Mouse (Mus musculus): ENCODE measurements at regions not wholly inside any gene's neighbourhood (a gene's known extent, or its start where the extent isn't known, plus 50 kb on each side); places are given as distances from the start of the nearest gene placed in this dataset.

DNA sequence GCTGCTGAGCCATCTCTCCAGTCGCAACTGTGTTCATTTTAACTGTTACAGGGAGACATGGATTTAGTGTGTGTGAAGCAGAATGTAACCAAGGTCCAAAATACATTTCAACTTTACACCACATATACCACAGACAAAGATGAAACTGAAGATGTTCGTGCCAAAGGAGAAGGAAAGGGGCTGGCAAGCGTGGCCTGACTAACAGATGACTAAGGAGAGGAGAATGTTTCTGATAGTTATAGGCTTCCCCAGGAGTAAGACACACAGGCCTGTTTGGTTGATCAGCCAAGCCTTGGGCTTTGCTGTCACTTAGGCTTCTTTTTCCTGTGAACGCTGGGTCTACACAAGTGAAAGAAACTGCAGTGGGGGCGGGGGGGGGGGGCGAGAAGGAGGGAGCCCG is 189.8 kb downstream of the Btg1 start:
- Histone ChIP-seq H3K4me3 (no peak overlapping the region), H3K9ac (replicated peaks) (no peak overlapping the region), H3K9me3 (no peaks in the 10 kb centered on the region), H3K27me3 (no peaks in the 10 kb centered on the region), H3K4me1 (no peaks in the 10 kb centered on the region), H3K27ac (replicated peaks) (no peak overlapping the region), H3K4me2 (replicated peaks) (no peak overlapping the region), H3K36me3 (no peaks in the 10 kb centered on the region)
- WGBS = 64% methylated on average over 7 of the region's 7 CpGs
- ATAC-seq (replicated peaks) = no peak

DNA sequence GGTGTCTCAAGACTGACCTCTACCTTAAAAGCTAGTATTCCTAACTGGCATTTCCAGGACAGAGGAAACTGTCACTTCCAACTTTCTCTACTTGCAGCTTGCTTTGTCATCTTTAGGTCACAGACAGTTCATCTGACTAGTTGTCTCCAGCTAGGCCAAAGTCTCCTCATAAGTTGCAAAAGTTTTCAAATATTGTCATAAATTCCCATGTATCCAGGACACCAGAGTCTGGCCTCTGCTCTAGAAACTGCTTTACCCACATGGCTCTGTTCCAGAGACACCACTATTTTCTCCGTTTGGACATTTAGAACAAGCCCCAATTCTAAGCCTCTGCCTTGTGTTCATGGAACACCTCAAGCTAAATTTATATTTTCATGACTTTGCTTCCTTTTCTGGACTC is 205.0 kb downstream of the Btg1 start:
- H3K4me1 ChIP-seq = peaks cover 7% of the 10 kb centered on the region; the same call in 1 of the 2 replicates
- no peak overlapping the region for H3K4me2 ChIP-seq (replicated peaks)
- ATAC-seq (replicated peaks) = no peak
- no peak overlapping the region for H3K9ac ChIP-seq (replicated peaks)
- H3K4me3 ChIP-seq = no peak overlapping the region
- 83% methylated on average over 1 of the region's 1 CpGs for WGBS
- H3K9me3 ChIP-seq = no peaks in the 10 kb centered on the region
- no peaks in the 10 kb centered on the region for H3K27me3 ChIP-seq
- H3K27ac ChIP-seq (replicated peaks) = no peak overlapping the region
- H3K36me3 ChIP-seq = no peaks in the 10 kb centered on the region

DNA sequence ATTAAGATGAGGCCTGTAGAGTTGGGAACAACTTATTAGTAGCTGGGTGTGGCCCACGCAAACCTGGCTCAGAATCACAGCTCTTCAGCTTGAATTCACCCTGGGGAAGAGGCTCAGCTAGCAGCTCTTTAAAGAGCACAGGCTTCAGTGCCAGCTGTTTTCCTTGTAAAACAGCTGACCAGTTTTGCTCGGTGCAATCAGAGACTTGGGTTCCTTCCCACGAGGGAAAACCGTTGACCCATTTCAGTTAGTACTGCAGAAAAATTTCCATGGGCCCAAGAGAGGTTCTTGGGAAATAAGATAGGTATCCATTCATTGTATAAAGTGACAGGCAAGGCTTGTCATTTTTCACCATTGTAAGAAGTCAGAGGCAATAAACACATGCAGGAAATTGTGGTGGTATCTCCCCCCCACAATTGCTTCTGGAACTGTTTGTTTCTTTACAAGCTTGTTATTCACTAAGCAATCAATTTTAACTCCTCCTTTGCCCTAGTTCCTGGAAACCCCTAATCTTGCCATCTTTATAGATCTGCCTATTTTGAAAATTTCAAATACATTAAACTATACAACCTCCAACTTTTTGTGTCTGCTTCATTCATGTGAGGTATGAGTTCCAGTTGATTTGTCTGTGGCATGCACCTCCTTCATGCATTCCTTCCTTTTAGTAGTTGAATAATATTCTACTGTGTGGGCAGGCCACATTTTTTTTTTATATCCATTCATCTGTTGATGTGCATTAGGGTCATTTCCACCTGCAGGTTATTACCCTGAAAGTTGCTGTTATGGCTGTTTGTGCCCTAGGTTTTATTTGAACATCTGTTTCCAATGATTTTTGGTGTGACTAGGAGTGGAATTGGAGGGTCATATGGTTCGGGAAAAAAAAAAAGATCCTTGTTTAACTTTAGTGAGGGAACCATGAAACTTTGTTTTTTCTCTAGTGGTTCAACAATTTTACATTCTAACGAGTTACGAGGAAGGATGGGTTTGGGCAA is 205.8 kb downstream of the Btg1 start:
- WGBS = 82% methylated on average over 7 of the region's 7 CpGs
- no peak overlapping the region for H3K27ac ChIP-seq (replicated peaks)

DNA sequence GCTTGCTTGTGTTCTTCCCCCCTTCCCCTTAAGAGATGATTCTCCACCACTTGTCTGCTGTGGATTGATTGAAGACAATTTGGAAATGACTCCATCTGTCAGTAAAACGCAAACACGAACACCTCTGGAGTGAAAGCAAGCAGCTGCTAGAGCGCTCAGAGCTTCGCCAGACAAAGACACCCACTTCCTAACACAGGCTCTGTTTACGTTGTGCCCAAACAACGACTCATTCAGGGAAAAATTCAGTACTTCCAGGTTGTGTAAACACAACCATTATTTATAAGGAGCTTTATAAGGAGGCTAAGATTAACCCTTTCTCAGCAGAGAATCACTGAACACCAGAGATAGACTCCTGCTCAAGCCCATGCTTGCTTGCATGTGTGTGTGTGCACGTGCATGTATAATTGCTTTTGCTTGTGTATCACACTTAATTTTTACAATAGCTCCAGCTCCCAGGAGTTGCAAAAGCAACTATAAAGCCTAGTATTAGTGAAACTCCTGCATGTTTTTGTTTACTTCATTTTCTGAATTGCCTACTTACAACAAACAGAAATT is 209.5 kb downstream of the Btg1 start:
- H3K27ac ChIP-seq (replicated peaks) = no peak overlapping the region
- peak overlapping the region; percentile 11 for H3K4me2 ChIP-seq (replicated peaks)
- 12% methylated on average over 7 of the region's 7 CpGs for WGBS
- no peaks in the 10 kb centered on the region for H3K27me3 ChIP-seq
- no peak overlapping the region for H3K9ac ChIP-seq (replicated peaks)
- ATAC-seq (replicated peaks) = peak; percentile 61; the same call in 1 of the 2 replicates
- H3K36me3 ChIP-seq = no peaks in the 10 kb centered on the region
- peaks cover 7% of the 10 kb centered on the region; the same call in 1 of the 2 replicates for H3K4me1 ChIP-seq
- no peak overlapping the region for H3K4me3 ChIP-seq
- H3K9me3 ChIP-seq = no peaks in the 10 kb centered on the region

More for the DNA sequence above, 205.8 kb downstream of the Btg1 start:
- Histone ChIP-seq H3K36me3 (no peaks in the 10 kb centered on the region), H3K27me3 (no peaks in the 10 kb centered on the region), H3K9me3 (no peaks in the 10 kb centered on the region), H3K4me2 (replicated peaks) (no peak overlapping the region), H3K4me3 (no peak overlapping the region), H3K9ac (replicated peaks) (no peak overlapping the region), H3K4me1 (peaks cover 7% of the 10 kb centered on the region; the same call in 1 of the 2 replicates)
- no peak for ATAC-seq (replicated peaks)

DNA sequence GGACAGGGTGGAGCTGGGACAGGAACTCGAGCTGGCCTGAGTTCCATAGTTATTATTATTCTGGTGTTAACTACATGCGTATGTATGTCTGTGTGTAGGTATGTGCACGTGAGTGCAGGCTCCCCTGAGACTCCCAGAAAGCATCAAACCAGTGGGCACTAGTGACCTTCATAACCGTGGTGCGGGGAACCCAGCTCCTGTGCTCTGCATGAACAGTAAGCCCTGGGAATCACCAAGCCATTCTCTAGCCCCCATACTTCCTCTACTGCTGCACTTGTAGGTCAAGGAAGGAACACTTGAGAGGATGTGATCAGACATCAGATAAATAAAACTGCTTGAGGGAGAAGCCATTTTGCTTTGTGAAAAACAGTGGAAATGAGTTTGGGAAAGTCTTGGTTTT is 211.2 kb downstream of the Btg1 start:
- Histone ChIP-seq H3K27ac (replicated peaks) (no peak overlapping the region), H3K4me3 (no peak overlapping the region), H3K4me1 (peaks cover 7% of the 10 kb centered on the region; the same call in 1 of the 2 replicates), H3K27me3 (no peaks in the 10 kb centered on the region), H3K9me3 (no peaks in the 10 kb centered on the region), H3K36me3 (no peaks in the 10 kb centered on the region), H3K9ac (replicated peaks) (no peak overlapping the region), H3K4me2 (replicated peaks) (no peak overlapping the region)
- ATAC-seq (replicated peaks) = no peak
- 86% methylated on average over 5 of the region's 5 CpGs for WGBS

DNA sequence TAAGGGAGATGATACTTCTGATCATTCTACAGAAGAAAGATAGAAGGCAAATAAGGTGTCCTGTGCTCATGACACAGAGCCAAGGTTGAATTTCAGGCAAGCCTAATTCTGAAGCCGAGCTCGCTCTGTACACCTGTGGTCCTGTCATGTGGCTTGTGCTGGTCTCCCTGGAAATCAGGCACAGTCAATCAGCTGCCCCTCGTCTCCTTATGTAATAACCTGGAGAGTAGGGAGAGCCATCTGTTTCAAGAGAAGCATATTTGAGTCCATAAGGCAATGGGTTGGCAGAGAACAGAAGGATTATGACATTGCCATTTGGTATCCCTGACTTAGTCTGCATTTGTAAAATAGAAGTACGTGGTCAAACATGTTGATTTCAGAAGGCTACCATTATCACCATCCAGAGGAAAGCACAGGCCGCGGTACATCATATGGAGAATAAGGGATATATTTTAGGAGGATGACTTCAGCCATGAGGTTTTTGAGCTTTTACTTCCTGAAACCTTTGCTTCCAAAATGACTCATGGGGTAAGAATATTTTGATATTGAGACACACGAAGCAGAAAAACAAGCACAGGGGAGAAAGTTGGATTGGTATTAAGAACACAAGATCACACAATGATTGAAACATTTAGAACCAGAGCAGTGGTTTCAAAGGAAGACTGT is 211.9 kb downstream of the Btg1 start:
- H3K27me3 ChIP-seq = no peaks in the 10 kb centered on the region
- 76% methylated on average over 7 of the region's 7 CpGs for WGBS
- H3K27ac ChIP-seq (replicated peaks) = no peak overlapping the region
- H3K36me3 ChIP-seq = no peaks in the 10 kb centered on the region
- H3K4me1 ChIP-seq = peaks cover 7% of the 10 kb centered on the region; the same call in 1 of the 2 replicates
- no peaks in the 10 kb centered on the region for H3K9me3 ChIP-seq
- H3K4me2 ChIP-seq (replicated peaks) = no peak overlapping the region
- ATAC-seq (replicated peaks) = no peak
- H3K9ac ChIP-seq (replicated peaks) = no peak overlapping the region
- H3K4me3 ChIP-seq = no peak overlapping the region

DNA sequence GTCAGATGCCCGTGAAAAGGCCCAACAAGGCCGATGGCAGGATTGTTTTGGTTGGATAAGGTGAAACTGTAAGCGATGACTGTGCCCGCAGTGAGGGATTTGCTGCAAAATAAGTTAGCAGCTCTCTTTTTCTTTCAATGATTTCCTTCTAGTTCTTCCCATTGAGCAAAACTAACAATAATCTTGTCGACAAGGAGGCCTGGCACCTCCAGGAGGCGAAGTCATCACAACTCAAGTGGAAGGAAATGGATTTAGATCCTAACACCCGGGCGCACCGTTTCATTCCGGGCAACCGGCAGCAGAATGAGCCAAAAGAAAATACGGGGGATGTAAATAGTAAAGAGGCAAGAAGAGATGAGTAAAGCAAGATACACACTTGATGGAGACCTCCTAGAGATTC is 214.3 kb downstream of the Btg1 start:
- H3K4me2 ChIP-seq (replicated peaks) = no peak overlapping the region
- WGBS = 47% methylated on average over 12 of the region's 12 CpGs
- peaks cover 7% of the 10 kb centered on the region; the same call in 1 of the 2 replicates for H3K4me1 ChIP-seq

DNA sequence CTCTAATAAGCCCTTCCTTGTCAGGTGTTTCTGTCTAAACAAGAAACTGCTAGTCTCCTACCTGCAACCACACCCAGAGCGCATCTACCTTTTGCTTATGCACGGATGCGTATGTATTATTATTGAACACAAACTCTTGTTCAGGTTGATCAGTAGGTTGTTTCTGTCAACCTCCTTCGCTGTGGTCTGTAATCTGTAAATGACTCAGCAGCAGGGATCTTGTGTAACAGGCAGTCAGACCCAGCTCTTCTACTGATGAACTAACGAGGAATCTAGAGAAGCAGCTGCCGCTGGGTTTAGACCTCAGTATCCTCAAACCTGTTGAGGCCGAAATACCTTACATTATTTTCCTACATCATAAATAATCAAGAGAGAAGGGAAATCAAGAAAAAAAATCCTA is 220.4 kb downstream of the Btg1 start:
- ATAC-seq (replicated peaks) = no peak
- H3K27me3 ChIP-seq = no peaks in the 10 kb centered on the region
- H3K4me2 ChIP-seq (replicated peaks) = no peak overlapping the region
- no peaks in the 10 kb centered on the region for H3K9me3 ChIP-seq
- H3K27ac ChIP-seq (replicated peaks) = no peak overlapping the region
- no peaks in the 10 kb centered on the region for H3K36me3 ChIP-seq
- no peak overlapping the region for H3K4me3 ChIP-seq
- peaks cover 4% of the 10 kb centered on the region; the same call in 1 of the 2 replicates for H3K4me1 ChIP-seq
- 80% methylated on average over 7 of the region's 7 CpGs for WGBS
- H3K9ac ChIP-seq (replicated peaks) = no peak overlapping the region

More for the DNA sequence above, 214.3 kb downstream of the Btg1 start:
- no peak overlapping the region for H3K27ac ChIP-seq (replicated peaks)
- no peaks in the 10 kb centered on the region for H3K9me3 ChIP-seq
- no peaks in the 10 kb centered on the region for H3K27me3 ChIP-seq
- ATAC-seq (replicated peaks) = no peak
- no peaks in the 10 kb centered on the region for H3K36me3 ChIP-seq
- no peak overlapping the region for H3K4me3 ChIP-seq
- H3K9ac ChIP-seq (replicated peaks) = no peak overlapping the region

DNA sequence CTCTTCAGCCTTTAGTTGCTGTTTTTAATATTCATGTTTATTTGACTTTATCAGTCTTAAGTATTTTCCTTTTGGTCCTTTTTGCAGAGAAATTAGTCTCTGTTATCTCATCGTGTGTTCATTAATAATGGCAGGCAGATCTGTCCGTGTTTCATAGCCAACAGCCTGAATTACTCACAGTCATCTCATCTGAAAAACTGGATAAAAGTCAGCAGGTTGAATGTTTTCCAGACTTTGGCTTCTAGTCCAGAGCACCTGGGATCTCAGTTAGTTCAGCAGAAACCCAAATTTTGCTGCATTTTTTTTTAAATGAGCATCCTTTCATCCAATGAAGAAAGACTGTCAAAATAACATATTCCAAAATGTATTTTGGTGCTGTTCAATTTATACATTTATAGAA is 224.3 kb downstream of the Btg1 start:
- 84% methylated on average over 2 of the region's 2 CpGs for WGBS
- Histone ChIP-seq H3K9ac (replicated peaks) (no peak overlapping the region), H3K36me3 (no peaks in the 10 kb centered on the region), H3K27me3 (no peaks in the 10 kb centered on the region), H3K4me2 (replicated peaks) (no peak overlapping the region), H3K9me3 (no peaks in the 10 kb centered on the region), H3K4me3 (no peak overlapping the region), H3K4me1 (peaks cover 4% of the 10 kb centered on the region; the same call in 1 of the 2 replicates), H3K27ac (replicated peaks) (no peak overlapping the region)
- no peak for ATAC-seq (replicated peaks)

DNA sequence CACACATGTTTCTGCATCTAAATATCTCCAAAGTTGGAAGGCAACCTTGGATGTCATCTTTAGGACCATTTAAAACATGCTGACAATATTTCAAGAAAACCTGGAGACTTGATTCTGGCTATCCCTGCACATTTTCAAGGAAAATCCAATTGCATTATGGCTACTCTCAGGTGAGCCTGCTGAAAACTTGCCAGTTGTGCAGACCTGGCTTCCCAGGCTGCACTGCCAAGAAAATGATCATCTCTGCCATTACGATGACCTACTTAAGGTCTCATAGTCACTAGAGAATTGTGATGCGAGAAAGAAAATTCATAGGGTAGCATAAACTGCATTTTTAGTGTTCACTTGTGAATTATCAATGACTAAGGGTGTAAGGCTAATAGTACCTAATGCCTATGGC is 225.2 kb downstream of the Btg1 start:
- Histone ChIP-seq H3K36me3 (no peaks in the 10 kb centered on the region), H3K27ac (replicated peaks) (no peak overlapping the region), H3K9me3 (no peaks in the 10 kb centered on the region), H3K4me3 (no peak overlapping the region), H3K4me2 (replicated peaks) (no peak overlapping the region), H3K4me1 (peaks cover 5% of the 10 kb centered on the region), H3K9ac (replicated peaks) (no peak overlapping the region), H3K27me3 (no peaks in the 10 kb centered on the region)
- 90% methylated on average over 2 of the region's 2 CpGs for WGBS
- no peak for ATAC-seq (replicated peaks)

DNA sequence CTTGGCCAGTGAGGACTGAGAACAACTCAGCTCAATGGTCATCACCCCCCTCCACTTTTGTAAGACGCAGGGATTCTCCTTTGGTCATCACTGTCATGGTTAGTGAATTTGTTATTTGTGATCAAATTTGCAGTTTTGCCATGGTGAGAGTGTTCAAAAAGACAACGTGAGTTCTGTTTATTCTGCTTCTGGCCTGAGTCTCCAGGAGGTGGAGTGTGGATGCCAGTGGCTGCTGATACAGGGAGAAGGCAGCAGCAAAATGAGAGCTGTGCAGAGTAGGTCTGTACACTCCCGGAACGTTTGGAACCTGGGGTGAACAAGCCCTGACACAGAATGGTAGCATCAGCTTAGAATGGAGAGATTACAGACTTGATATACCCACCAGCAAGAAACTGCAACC is 229.1 kb downstream of the Btg1 start:
- 77% methylated on average over 4 of the region's 4 CpGs for WGBS
- Histone ChIP-seq H3K4me1 (peaks cover 7% of the 10 kb centered on the region; the same call in 1 of the 2 replicates), H3K9me3 (no peaks in the 10 kb centered on the region), H3K27me3 (no peaks in the 10 kb centered on the region), H3K4me3 (no peak overlapping the region), H3K4me2 (replicated peaks) (no peak overlapping the region), H3K27ac (replicated peaks) (no peak overlapping the region), H3K36me3 (no peaks in the 10 kb centered on the region), H3K9ac (replicated peaks) (no peak overlapping the region)
- no peak for ATAC-seq (replicated peaks)

DNA sequence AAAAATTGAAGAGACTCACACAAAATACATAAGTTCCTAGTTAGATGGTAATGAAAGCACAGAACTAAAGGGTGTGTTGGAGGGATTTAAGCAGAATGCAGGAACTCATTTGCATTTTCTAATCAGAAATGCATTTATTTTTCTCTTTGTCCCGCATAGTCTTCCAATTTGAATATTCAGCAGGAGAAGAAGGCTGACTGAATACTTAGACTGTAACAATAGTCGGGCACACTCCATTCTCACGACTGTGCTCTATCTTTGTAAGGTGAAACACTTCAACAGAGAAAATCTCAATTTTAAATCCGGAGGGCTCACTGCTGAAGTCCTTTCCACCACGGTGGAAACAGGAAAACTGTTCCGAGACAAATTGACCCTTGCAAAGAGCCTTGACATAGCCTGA is 230.2 kb downstream of the Btg1 start:
- 25% methylated on average over 6 of the region's 6 CpGs for WGBS
- ATAC-seq (replicated peaks) = 0 out of 2 replicates have a peak, but pooled peaks have one; percentile 32
- H3K4me2 ChIP-seq (replicated peaks) = no peak overlapping the region; the same call in 1 of the 2 replicates
- H3K9me3 ChIP-seq = no peaks in the 10 kb centered on the region
- H3K36me3 ChIP-seq = no peaks in the 10 kb centered on the region
- H3K4me3 ChIP-seq = no peak overlapping the region
- peaks cover 7% of the 10 kb centered on the region; the same call in 1 of the 2 replicates for H3K4me1 ChIP-seq
- no peak overlapping the region for H3K9ac ChIP-seq (replicated peaks)
- H3K27ac ChIP-seq (replicated peaks) = peak overlapping the region; percentile 62
- H3K27me3 ChIP-seq = no peaks in the 10 kb centered on the region

Data from forebrain, embryonic 15.5 days (tissue).